Mouse (Mus musculus): ENCODE results near the gene Mecom. TPM values are rescaled to one million over a fixed set of nuclear protein-coding genes. Genes with fewer than 3 reads are reported as not detected.
"Not testable (repeated sequence)": the region's sequence is repeated elsewhere in the genome, so short reads cannot be mapped to it uniquely, and the experiment has no call there.

Mecom gene
- total and polyA plus RNA-seq, 3 experiments = not detected

DNA sequence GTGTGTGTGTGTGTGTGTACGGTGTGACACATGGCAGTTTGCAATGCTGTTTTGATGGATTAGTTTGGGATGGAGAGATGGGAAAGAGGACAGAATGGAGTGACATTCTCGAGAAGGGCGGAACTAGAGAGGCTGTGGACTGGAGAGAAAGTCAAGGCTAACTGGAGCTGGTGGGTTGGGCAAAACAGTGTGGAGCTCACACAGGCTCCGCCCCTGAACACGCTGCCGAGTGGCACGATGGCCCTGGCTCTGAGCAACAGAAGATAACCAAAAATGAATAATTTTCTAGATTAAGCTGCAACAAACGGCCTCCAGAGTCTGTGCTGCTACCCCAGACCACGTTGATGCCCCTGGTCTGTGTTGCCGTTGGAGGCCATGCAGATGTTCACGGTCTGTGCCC is 12.0 kb downstream of the Mecom start:
- in situ Hi-C loops (cut with MboI; ENCODE audit: low pct_ligation_motif_present, low pct_unique_long_range_greater_than_20kb, low sequenced_read_pairs) (no loop called here), dilution Hi-C loops (cut with MboI; ENCODE audit: extremely low pct_ligation_motif_present, extremely low pct_unique_long_range_greater_than_20kb, low sequenced_read_pairs) (no loop called here)
- Histone ChIP-seq H3K4me3 (replicated peaks in 1 of 3; ENCODE audit: low read depth in 2 of 3, low read length in 2 of 3, poor library complexity in 1 of 3) (no peak overlapping the region), H3K27me3 (replicated peaks) (no peaks in the 10 kb centered on the region), H3K27ac (ENCODE audit: insufficient read depth, low read depth) (no peak overlapping the region), H3K79me2 (replicated peaks; ENCODE audit: control insufficient read depth, extremely low read depth, insufficient read depth, poor library complexity, severe bottlenecking) (no peaks in the 10 kb centered on the region), H3K36me3 (replicated peaks in 1 of 2; ENCODE audit: control insufficient read depth in 1 of 2, insufficient read depth in 1 of 2, low read length in 1 of 2) (no peaks in the 10 kb centered on the region), H3K9me3 (replicated peaks; ENCODE audit: low read length) (no peaks in the 10 kb centered on the region), H3K4me2 (ENCODE audit: insufficient read depth, low read depth, poor library complexity, severe bottlenecking) (no peak overlapping the region), H3K9ac (ENCODE audit: insufficient read depth, low read depth) (no peak overlapping the region), H3K4me1 (ENCODE audit: control insufficient read depth in 1 of 2, insufficient read depth in 2 of 2) (no peaks in the 10 kb centered on the region)
- DNase-seq (ENCODE audit: extremely low read depth) = no peak
- TF ChIP-seq CHD2 (IDR thresholded peaks at IDR 0.05; ENCODE audit: low read length) (no peak), NRF1 (IDR thresholded peaks at IDR 0.05; ENCODE audit: low read depth, low read length) (no peak), EP300 (IDR thresholded peaks at IDR 0.05; ENCODE audit: low read length) (no peak), ZMIZ1 (IDR thresholded peaks at IDR 0.05; ENCODE audit: low read depth, low read length) (no peak), MAX (IDR thresholded peaks at IDR 0.05; ENCODE audit: low read length) (no peak), NELFE (IDR thresholded peaks at IDR 0.05; ENCODE audit: low read depth, low read length) (no peak), MXI1 (IDR thresholded peaks at IDR 0.05; ENCODE audit: low read depth, low read length) (no peak), TCF12 (IDR thresholded peaks at IDR 0.05; ENCODE audit: low read depth, low read length) (no peak), HCFC1 (IDR thresholded peaks at IDR 0.05; ENCODE audit: low read depth, low read length) (no peak), ETS1 (conservative IDR thresholded peaks at IDR 0.05; ENCODE audit: low read depth, low read length) (no peak)

DNA sequence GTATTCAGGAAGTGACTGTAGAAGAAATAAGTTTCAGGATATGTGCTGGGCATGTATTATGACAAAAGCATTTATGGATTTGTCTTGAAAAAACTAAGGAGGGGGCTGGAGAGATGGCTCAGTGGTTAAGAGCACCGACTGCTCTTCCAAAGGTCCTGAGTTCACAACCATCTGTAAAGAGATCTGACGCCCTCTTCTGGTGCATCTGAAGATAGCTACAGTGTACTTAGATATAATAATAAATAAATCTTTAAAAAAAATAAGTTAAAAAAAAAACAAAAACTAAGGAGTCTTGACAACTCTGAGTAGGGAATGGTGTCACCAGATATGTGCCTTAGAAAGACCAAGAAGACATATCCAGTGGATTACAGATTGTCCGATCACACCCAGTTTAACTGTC is 27.1 kb downstream of the Mecom start:
- H3K36me3 ChIP-seq (replicated peaks in 1 of 2; ENCODE audit: control insufficient read depth in 1 of 2, insufficient read depth in 1 of 2, low read length in 1 of 2); H3K4me2 ChIP-seq (ENCODE audit: insufficient read depth, low read depth, poor library complexity, severe bottlenecking); H3K4me1 ChIP-seq (ENCODE audit: control insufficient read depth in 1 of 2, insufficient read depth in 2 of 2); H3K79me2 ChIP-seq (replicated peaks; ENCODE audit: control insufficient read depth, extremely low read depth, insufficient read depth, poor library complexity, severe bottlenecking); H3K9me3 ChIP-seq (replicated peaks; ENCODE audit: low read length); H3K27ac ChIP-seq (ENCODE audit: insufficient read depth, low read depth); DNase-seq (ENCODE audit: extremely low read depth); dilution Hi-C loops (cut with MboI; ENCODE audit: extremely low pct_ligation_motif_present, extremely low pct_unique_long_range_greater_than_20kb, low sequenced_read_pairs); H3K4me3 ChIP-seq (replicated peaks in 1 of 3; ENCODE audit: low read depth in 2 of 3, low read length in 2 of 3, poor library complexity in 1 of 3); H3K27me3 ChIP-seq (replicated peaks); H3K9ac ChIP-seq (ENCODE audit: insufficient read depth, low read depth); in situ Hi-C loops (cut with MboI; ENCODE audit: low pct_ligation_motif_present, low pct_unique_long_range_greater_than_20kb, low sequenced_read_pairs): not testable (repeated sequence)
- TF ChIP-seq RAD21 (IDR thresholded peaks at IDR 0.05; ENCODE audit: low read depth, low read length) (peak; percentile 5; the same call in 1 of the 2 replicates), CTCF (conservative IDR thresholded peaks at IDR 0.05 in 1 of 2, IDR thresholded peaks at IDR 0.05 in 1 of 2; ENCODE audit: low read depth in 2 of 2, low read length in 2 of 2) (peak in 1 of 2 experiments; percentile 8; a peak in 1 of 4 replicates)

DNA sequence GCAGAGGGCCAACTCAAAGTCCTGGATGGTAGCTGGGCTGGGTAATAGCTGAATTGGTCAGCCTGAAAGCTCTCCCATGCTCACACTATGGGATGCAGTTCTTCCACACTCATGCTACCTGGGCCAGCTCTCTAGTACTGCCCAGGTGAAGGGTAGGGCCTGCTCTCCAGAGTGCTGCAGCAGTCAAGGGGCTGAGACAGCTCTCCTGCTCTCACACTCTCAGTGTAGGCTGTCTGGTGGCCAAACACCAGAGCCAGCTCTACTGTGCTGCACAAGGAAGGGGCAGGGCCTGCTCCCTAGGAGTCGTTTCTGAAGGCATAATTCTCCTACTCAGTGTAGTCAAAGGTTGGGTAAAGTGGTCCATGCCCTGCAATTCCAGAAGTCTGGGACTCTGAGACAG is 28.4 kb downstream of the Mecom start:
- Histone ChIP-seq H3K9me3 (replicated peaks; ENCODE audit: low read length) (peaks cover 11% of the 10 kb centered on the region), H3K36me3 (replicated peaks in 1 of 2; ENCODE audit: control insufficient read depth in 1 of 2, insufficient read depth in 1 of 2, low read length in 1 of 2) (no peaks in the 10 kb centered on the region), H3K4me2 (ENCODE audit: insufficient read depth, low read depth, poor library complexity, severe bottlenecking) (no peak overlapping the region), H3K27ac (ENCODE audit: insufficient read depth, low read depth) (no peak overlapping the region), H3K4me3 (replicated peaks in 1 of 3; ENCODE audit: low read depth in 2 of 3, low read length in 2 of 3, poor library complexity in 1 of 3) (no peak overlapping the region), H3K27me3 (replicated peaks) (no peaks in the 10 kb centered on the region), H3K9ac (ENCODE audit: insufficient read depth, low read depth) (no peak overlapping the region), H3K79me2 (replicated peaks; ENCODE audit: control insufficient read depth, extremely low read depth, insufficient read depth, poor library complexity, severe bottlenecking) (no peaks in the 10 kb centered on the region), H3K4me1 (ENCODE audit: control insufficient read depth in 1 of 2, insufficient read depth in 2 of 2) (peaks cover 0 to 4% of the 10 kb centered on the region in 2 experiments; a peak in 1 of 4 replicates)
- dilution Hi-C loops (cut with MboI; ENCODE audit: extremely low pct_ligation_motif_present, extremely low pct_unique_long_range_greater_than_20kb, low sequenced_read_pairs) = no loop called here
- no peak for DNase-seq (ENCODE audit: extremely low read depth)
- TF ChIP-seq POLR2AphosphoS2 (IDR thresholded peaks at IDR 0.05; ENCODE audit: low read depth, low read length) (no peak), CHD1 (IDR thresholded peaks at IDR 0.05; ENCODE audit: low read depth, low read length) (no peak), RAD21 (IDR thresholded peaks at IDR 0.05; ENCODE audit: low read depth, low read length) (no peak), USF2 (conservative IDR thresholded peaks at IDR 0.05; ENCODE audit: low read depth, low read length) (no peak), ZC3H11A (IDR thresholded peaks at IDR 0.05; ENCODE audit: low read depth, low read length) (no peak), MAX (IDR thresholded peaks at IDR 0.05; ENCODE audit: low read length) (no peak), KAT2A (IDR thresholded peaks at IDR 0.05; ENCODE audit: insufficient replicate concordance, low read length) (no peak)
- in situ Hi-C loops (cut with MboI; ENCODE audit: low pct_ligation_motif_present, low pct_unique_long_range_greater_than_20kb, low sequenced_read_pairs) = no loop called here

All from CH12.LX (cell line).